Mouse (Mus musculus) brain, embryonic 14.5 days (tissue): ENCODE data around the gene Marcksl1.

ENCODE experiments used
- CTCF ChIP-seq: fragments of 200-500 bp; IDR thresholded peaks from 2 replicates; pipeline ENCODE4 v1.5.1; 2012; ENCODE audit warnings: inconsistent platforms, mild to moderate bottlenecking, moderate library complexity, borderline replicate concordance; ENCODE audit not compliant: insufficient read depth, insufficient read length; ENCODE audit errors: extremely low read depth
- POLR2A ChIP-seq: fragments of 200-500 bp; IDR thresholded peaks from 2 replicates; pipeline ENCODE4 v1.6.1; 2012; ENCODE audit warnings: mild to moderate bottlenecking, inconsistent platforms, borderline replicate concordance; ENCODE audit not compliant: poor library complexity, insufficient read depth, insufficient read length, severe bottlenecking; ENCODE audit errors: extremely low read depth

- TF ChIP-seq POLR2A: peak; percentile 100
- TF ChIP-seq CTCF: no peak
These were observed at the start of gene Marcksl1 for GRCm38 (mm10) chr4:129513086-129513767.
